In genomic region chr11:90340836-90341235, GRCm38 (mm10) we compare ENCODE assay signal across 16 mouse cellular contexts.
"Had no signal": no experiment of that assay in that cellular context is flagged by ENCODE, and none has a peak within 500 bp of the region (broad histone marks: within the 10 kb centered on the region; RNA-seq: fewer than 3 reads in every experiment).

No protein-coding gene starts in this region.

- H3K9me3 ChIP-seq: limb, embryonic 12.5 days; megakaryocyte, embryonic 14.5 days; midbrain, embryonic 12.5 days; stomach, embryonic 15.5 days had no signal

- DNase-seq: kidney, adult 9 months; kidney, postnatal 36 days; layer of hippocampus, adult 9-11 months; layer of hippocampus, postnatal 36 days; liver; lung, adult 2 months; lung, postnatal 10 days; right cerebral cortex, postnatal 14 days; thymus, postnatal 36 days had no signal

- H3K4me3 ChIP-seq: limb, embryonic 12.5 days; megakaryocyte, embryonic 14.5 days; midbrain, embryonic 12.5 days; stomach, embryonic 15.5 days had no signal

- H3K27me3 ChIP-seq: limb, embryonic 12.5 days; megakaryocyte, embryonic 14.5 days; midbrain, embryonic 12.5 days; stomach, embryonic 15.5 days had no signal

- H3K4me1 ChIP-seq: limb, embryonic 12.5 days; midbrain, embryonic 12.5 days; stomach, embryonic 15.5 days had no signal

- H3K36me3 ChIP-seq: limb, embryonic 12.5 days; midbrain, embryonic 12.5 days; stomach, embryonic 15.5 days had no signal

- H3K27ac ChIP-seq: kidney, postnatal 0 days; limb, embryonic 12.5 days; liver, embryonic 14.5 days; macrophage; midbrain, embryonic 12.5 days; stomach, embryonic 15.5 days had no signal

- H3K9ac ChIP-seq: limb, embryonic 12.5 days; liver, embryonic 14.5 days; midbrain, embryonic 12.5 days; stomach, embryonic 15.5 days had no signal

- H3K4me2 ChIP-seq: limb, embryonic 12.5 days; midbrain, embryonic 12.5 days; stomach, embryonic 15.5 days had no signal
